Mouse (Mus musculus): ENCODE measurements around the gene Fam3c. TPM values are rescaled to one million over a fixed set of nuclear protein-coding genes. Genes with fewer than 3 reads are reported as not detected.

Gene Fam3c
- polyA plus RNA-seq, 1 experiment, result 84.3 TPM

DNA sequence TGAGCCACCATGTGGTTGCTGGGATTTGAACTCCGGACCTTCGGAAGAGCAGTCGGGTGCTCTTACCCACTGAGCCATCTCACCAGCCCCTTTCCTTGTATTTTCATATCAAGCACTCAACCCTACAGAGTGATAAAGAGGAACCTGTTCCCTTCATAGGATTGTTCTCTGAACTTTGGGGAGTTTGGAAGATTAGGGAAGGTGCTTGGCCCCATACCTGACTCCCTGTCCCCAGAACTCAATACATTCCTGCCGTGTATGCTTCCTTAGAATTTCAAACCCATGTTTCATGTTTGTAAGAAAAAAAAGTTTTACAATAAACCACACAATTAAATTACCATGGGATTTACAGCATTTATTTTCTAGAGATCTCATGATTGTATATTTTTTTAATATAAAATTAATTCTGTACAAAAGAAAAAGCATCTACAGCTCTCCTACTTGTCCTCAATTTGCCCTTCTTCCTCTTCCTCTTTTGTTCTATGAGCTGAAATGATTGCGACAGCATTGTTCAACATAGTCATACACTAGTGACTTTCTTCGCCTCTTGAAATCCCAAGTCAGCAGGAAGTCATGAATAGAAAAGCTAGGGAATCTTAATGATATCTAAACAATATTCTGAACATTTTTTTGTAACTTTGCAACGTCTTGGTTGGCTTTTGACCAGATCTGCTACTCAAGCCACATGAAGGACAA, 42.2 kb upstream of the Fam3c start:
- H3K9ac ChIP-seq (ENCODE audit: low read depth, poor library complexity, severe bottlenecking), result no peak overlapping the region
- TF ChIP-seq CTCF (IDR thresholded peaks at IDR 0.05; ENCODE audit: low read depth, low read length), result no peak
- no peak for TF ChIP-seq EP300 (IDR thresholded peaks at IDR 0.05; ENCODE audit: insufficient read depth, low read depth, low read length)
- TF ChIP-seq POLR2A (IDR thresholded peaks at IDR 0.05; ENCODE audit: insufficient read depth, low read length), result no peak
- no peaks in the 10 kb centered on the region for H3K9me3 ChIP-seq (replicated peaks; ENCODE audit: control insufficient read depth, insufficient read depth, low read length, poor library complexity, severe bottlenecking)

DNA sequence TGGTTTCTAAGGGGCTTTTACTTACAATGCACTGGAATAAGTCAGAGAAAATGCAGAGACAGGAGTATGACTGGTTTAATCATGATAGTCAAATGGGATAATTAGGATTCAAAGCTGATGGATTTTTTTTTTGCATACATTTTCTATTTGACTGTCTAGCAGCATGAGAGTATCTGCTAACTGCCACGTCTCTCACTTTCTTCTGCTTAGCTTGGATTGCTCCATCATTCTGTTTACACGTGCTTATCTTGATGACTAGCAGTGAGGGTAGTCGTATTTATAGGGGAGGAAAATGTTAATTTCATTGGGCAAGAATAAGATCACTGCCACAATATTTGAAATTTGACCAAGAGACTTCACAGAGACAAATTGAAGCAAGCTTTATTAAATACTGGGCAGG, 39.2 kb upstream of the Fam3c start:
- no peak overlapping the region for H3K9ac ChIP-seq (ENCODE audit: low read depth, poor library complexity, severe bottlenecking)
- H3K27me3 ChIP-seq (ENCODE audit: control insufficient read depth, insufficient read depth, low read length, poor library complexity, severe bottlenecking), result no peaks in the 10 kb centered on the region
- H3K36me3 ChIP-seq (ENCODE audit: control insufficient read depth, insufficient read depth, low read length, poor library complexity, severe bottlenecking), result no peaks in the 10 kb centered on the region
- no peak for TF ChIP-seq CTCF (IDR thresholded peaks at IDR 0.05; ENCODE audit: low read depth, low read length)
- no peak for TF ChIP-seq EP300 (IDR thresholded peaks at IDR 0.05; ENCODE audit: insufficient read depth, low read depth, low read length)
- no peak for TF ChIP-seq POLR2A (IDR thresholded peaks at IDR 0.05; ENCODE audit: insufficient read depth, low read length)
- H3K27ac ChIP-seq (ENCODE audit: insufficient read depth, low read length), result no peak overlapping the region
- no peak overlapping the region for H3K4me3 ChIP-seq (ENCODE audit: low read depth, low read length)
- H3K9me3 ChIP-seq (replicated peaks; ENCODE audit: control insufficient read depth, insufficient read depth, low read length, poor library complexity, severe bottlenecking), result no peaks in the 10 kb centered on the region
- H3K4me1 ChIP-seq (ENCODE audit: control insufficient read depth, insufficient read depth, low read length), result peaks cover 4% of the 10 kb centered on the region

More for the DNA sequence above, 42.2 kb upstream of the Fam3c start:
- H3K36me3 ChIP-seq (ENCODE audit: control insufficient read depth, insufficient read depth, low read length, poor library complexity, severe bottlenecking), result no peaks in the 10 kb centered on the region
- peaks cover 4% of the 10 kb centered on the region for H3K4me1 ChIP-seq (ENCODE audit: control insufficient read depth, insufficient read depth, low read length)
- no peak overlapping the region for H3K27ac ChIP-seq (ENCODE audit: insufficient read depth, low read length)
- H3K4me3 ChIP-seq (ENCODE audit: low read depth, low read length), result no peak overlapping the region
- no peaks in the 10 kb centered on the region for H3K27me3 ChIP-seq (ENCODE audit: control insufficient read depth, insufficient read depth, low read length, poor library complexity, severe bottlenecking)

DNA sequence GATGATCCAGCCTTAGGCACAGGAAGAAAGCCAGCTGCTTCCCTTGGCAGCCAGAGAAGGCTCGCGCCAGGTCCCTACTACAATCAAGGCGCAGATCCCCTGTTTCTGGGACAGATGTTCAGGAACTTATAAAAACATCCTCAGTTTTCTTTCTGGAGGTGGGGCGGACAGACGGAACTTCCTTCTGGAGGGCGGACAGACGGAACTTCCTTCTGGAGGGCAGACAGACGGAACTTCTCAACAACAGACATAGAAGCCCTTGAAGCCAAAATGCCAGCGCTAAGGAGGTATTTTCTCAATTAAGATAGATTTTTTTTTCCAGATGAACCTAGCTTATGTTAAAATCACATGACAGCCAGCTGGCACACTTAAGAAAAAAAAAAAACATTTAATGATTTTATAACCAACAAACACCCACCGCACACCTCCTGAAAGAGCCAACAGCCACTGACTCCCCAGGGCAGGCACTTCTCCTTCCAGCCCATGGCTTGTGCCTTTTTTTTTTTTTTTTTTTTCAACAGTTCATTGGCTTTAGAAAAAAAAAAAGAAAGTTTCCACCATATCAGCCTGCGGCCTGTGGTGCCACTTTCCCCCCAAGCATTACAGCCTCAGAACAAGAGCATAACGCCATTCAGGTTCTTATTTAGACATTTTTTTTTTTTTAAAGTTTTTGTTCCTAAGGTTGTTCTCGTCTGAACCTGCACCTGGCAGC, 34.8 kb upstream of the Fam3c start:
- TF ChIP-seq POLR2A (IDR thresholded peaks at IDR 0.05; ENCODE audit: insufficient read depth, low read length) (no peak), CTCF (IDR thresholded peaks at IDR 0.05; ENCODE audit: low read depth, low read length) (no peak), EP300 (IDR thresholded peaks at IDR 0.05; ENCODE audit: insufficient read depth, low read depth, low read length) (no peak)
- H3K4me1 ChIP-seq (ENCODE audit: control insufficient read depth, insufficient read depth, low read length), result peaks cover under 1% of the 10 kb centered on the region
- no peaks in the 10 kb centered on the region for H3K27me3 ChIP-seq (ENCODE audit: control insufficient read depth, insufficient read depth, low read length, poor library complexity, severe bottlenecking)
- no peaks in the 10 kb centered on the region for H3K9me3 ChIP-seq (replicated peaks; ENCODE audit: control insufficient read depth, insufficient read depth, low read length, poor library complexity, severe bottlenecking)
- H3K9ac ChIP-seq (ENCODE audit: low read depth, poor library complexity, severe bottlenecking), result no peak overlapping the region
- no peak overlapping the region for H3K27ac ChIP-seq (ENCODE audit: insufficient read depth, low read length)
- H3K4me3 ChIP-seq (ENCODE audit: low read depth, low read length), result no peak overlapping the region
- H3K36me3 ChIP-seq (ENCODE audit: control insufficient read depth, insufficient read depth, low read length, poor library complexity, severe bottlenecking), result no peaks in the 10 kb centered on the region

- H3K4me3 ChIP-seq (ENCODE audit: low read depth, low read length), result no peak overlapping the region
- H3K9ac ChIP-seq (ENCODE audit: low read depth, poor library complexity, severe bottlenecking), result no peak overlapping the region
- no peaks in the 10 kb centered on the region for H3K36me3 ChIP-seq (ENCODE audit: control insufficient read depth, insufficient read depth, low read length, poor library complexity, severe bottlenecking)
- H3K4me1 ChIP-seq (ENCODE audit: control insufficient read depth, insufficient read depth, low read length), result no peaks in the 10 kb centered on the region
- H3K9me3 ChIP-seq (replicated peaks; ENCODE audit: control insufficient read depth, insufficient read depth, low read length, poor library complexity, severe bottlenecking), result peaks cover 8% of the 10 kb centered on the region
- TF ChIP-seq CTCF (IDR thresholded peaks at IDR 0.05; ENCODE audit: low read depth, low read length), result no peak
- no peak for TF ChIP-seq EP300 (IDR thresholded peaks at IDR 0.05; ENCODE audit: insufficient read depth, low read depth, low read length)
- TF ChIP-seq POLR2A (IDR thresholded peaks at IDR 0.05; ENCODE audit: insufficient read depth, low read length), result no peak
- no peaks in the 10 kb centered on the region; the same call in 1 of the 2 replicates for H3K27me3 ChIP-seq (ENCODE audit: control insufficient read depth, insufficient read depth, low read length, poor library complexity, severe bottlenecking)
- H3K27ac ChIP-seq (ENCODE audit: insufficient read depth, low read length), result no peak overlapping the region
These were observed 29.3 kb upstream of the Fam3c start for GRCm38 (mm10) chr6:22385254-22385870.

DNA sequence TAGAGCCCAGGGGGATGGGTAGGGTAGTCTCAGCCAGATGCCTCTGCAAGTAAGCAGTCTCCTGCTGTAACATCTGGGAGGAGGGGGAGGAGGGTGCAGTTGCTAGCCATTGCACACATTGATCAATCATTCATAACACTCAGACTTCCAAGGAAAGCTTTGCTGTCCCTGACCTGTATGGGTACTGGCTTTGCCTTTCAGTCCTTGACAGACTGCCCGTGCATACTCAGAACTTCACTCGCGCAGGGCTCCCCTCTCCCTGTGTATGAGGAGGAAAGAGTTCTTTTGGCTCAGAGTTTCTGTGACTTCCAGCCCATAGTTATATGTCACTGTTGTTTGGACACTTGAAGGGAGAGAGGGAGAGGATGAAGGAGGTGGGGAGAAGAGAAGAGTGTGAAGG, 24.2 kb upstream of the Fam3c start:
- H3K27me3 ChIP-seq (ENCODE audit: control insufficient read depth, insufficient read depth, low read length, poor library complexity, severe bottlenecking), result no peaks in the 10 kb centered on the region; the same call in 1 of the 2 replicates
- H3K9ac ChIP-seq (ENCODE audit: low read depth, poor library complexity, severe bottlenecking), result no peak overlapping the region
- H3K27ac ChIP-seq (ENCODE audit: insufficient read depth, low read length), result no peak overlapping the region
- TF ChIP-seq CTCF (IDR thresholded peaks at IDR 0.05; ENCODE audit: low read depth, low read length), result no peak
- TF ChIP-seq POLR2A (IDR thresholded peaks at IDR 0.05; ENCODE audit: insufficient read depth, low read length), result no peak
- TF ChIP-seq EP300 (IDR thresholded peaks at IDR 0.05; ENCODE audit: insufficient read depth, low read depth, low read length), result no peak
- 0 out of 2 replicates have a peak, but pooled peaks cover 5% of the 10 kb centered on the region for H3K9me3 ChIP-seq (replicated peaks; ENCODE audit: control insufficient read depth, insufficient read depth, low read length, poor library complexity, severe bottlenecking)
- H3K4me3 ChIP-seq (ENCODE audit: low read depth, low read length), result no peak overlapping the region
- no peaks in the 10 kb centered on the region for H3K4me1 ChIP-seq (ENCODE audit: control insufficient read depth, insufficient read depth, low read length)
- H3K36me3 ChIP-seq (ENCODE audit: control insufficient read depth, insufficient read depth, low read length, poor library complexity, severe bottlenecking), result no peaks in the 10 kb centered on the region
